Mouse (Mus musculus) hindbrain, embryonic 16.5 days (tissue): Measurements from ENCODE around the gene Hoxa13. TPM values are rescaled to one million over a fixed set of nuclear protein-coding genes. Genes with fewer than 3 reads are reported as not detected.

Source experiments
- ATAC-seq: fragments of 200-750 bp; cut with Nextera tagmentation; 2 replicates; pipeline ENCODE4 v1.8.0; 2017; ENCODE audit warnings: moderate TSS enrichment, moderate library complexity
- H3K27ac ChIP-seq: fragments of 300-500 bp; sonication (generic); 2 replicates; pipeline ENCODE4 v1.5.1; 2014; ENCODE audit warnings: low read depth, mild to moderate bottlenecking, control low read depth, low read length, moderate library complexity
- H3K27me3 ChIP-seq: fragments of 300-500 bp; sonication (generic); replicated peaks from 2 replicates; pipeline ENCODE4 v1.6.1; 2014; ENCODE audit warnings: low read length; ENCODE audit not compliant: control insufficient read depth, insufficient read depth
- H3K36me3 ChIP-seq: fragments of 300-500 bp; sonication (generic); 2 replicates; pipeline ENCODE4 v1.6.1; 2014; ENCODE audit warnings: mild to moderate bottlenecking, low read length, moderate library complexity, mixed read lengths; ENCODE audit not compliant: control insufficient read depth, insufficient read depth
- H3K4me1 ChIP-seq: fragments of 300-500 bp; sonication (generic); 2 replicates; pipeline ENCODE4 v1.6.1; 2014; ENCODE audit warnings: low read depth, low read length; ENCODE audit not compliant: control insufficient read depth, insufficient read depth
- H3K4me2 ChIP-seq: fragments of 300-500 bp; sonication (generic); 2 replicates; pipeline ENCODE4 v1.6.1; 2014; ENCODE audit warnings: mild to moderate bottlenecking, low read length, control low read depth, moderate library complexity
- H3K4me3 ChIP-seq: fragments of 300-500 bp; sonication (generic); 2 replicates; pipeline ENCODE4 v1.5.1; 2014; ENCODE audit warnings: mild to moderate bottlenecking, low read length, control low read depth, moderate library complexity
- H3K9ac ChIP-seq: fragments of 300-500 bp; sonication (generic); 2 replicates; pipeline ENCODE4 v1.6.1; 2014; ENCODE audit warnings: low read depth, mild to moderate bottlenecking, control low read depth, low read length, moderate library complexity
- H3K9me3 ChIP-seq: fragments of 300-500 bp; sonication (generic); 2 replicates; pipeline ENCODE4 v1.6.1; 2014; ENCODE audit warnings: mild to moderate bottlenecking, low read length, moderate library complexity; ENCODE audit not compliant: control insufficient read depth
- WGBS: fragments of 180-500 bp; shearing (Covaris S2); extraction: QIAGEN DNeasy Blood & Tissue Kit; methylation state at CpG from one replicate; pipeline ENCODE4 v1.1.7; 2014; 5-methylcytosine and 5-hydroxymethylcytosine counted together
- polyA plus RNA-seq: library from polyadenylated mRNA; unstranded; fragments of >200 nt; fragmentation: Nextera tagmentation; extraction: Ambion mirVana; gene quantifications from 2 replicates; pipeline ENCODE4 v1.2.1, GENCODE M21; 2015

Gene Hoxa13
- polyA plus RNA-seq, 1 experiment from 2014 or later, result not detected

- no peaks in the 10 kb centered on the region for H3K9me3 ChIP-seq
- 4% methylated on average over 21 of the region's 21 CpGs for WGBS
- peak overlapping the region; percentile 92 for H3K4me2 ChIP-seq
- H3K9ac ChIP-seq, result no peak overlapping the region
- H3K4me1 ChIP-seq, result peaks cover 7% of the 10 kb centered on the region
- peak overlapping the region; percentile 50; the same call in 1 of the 2 replicates for H3K4me3 ChIP-seq
- no peak for ATAC-seq
- H3K27me3 ChIP-seq, result peaks cover 61% of the 10 kb centered on the region
- no peaks in the 10 kb centered on the region for H3K36me3 ChIP-seq
- no peak overlapping the region for H3K27ac ChIP-seq
Observed at GRCm38 (mm10) chr6:52221993-52222685, 38.5 kb downstream of the Hoxa13 start.

GRCm38 (mm10) chr6:52221337-52221992 lies 39.2 kb downstream of the Hoxa13 start, which contains the start of gene Hoxa7:
TSS of gene Hoxa7 (minus strand) at chr6:52221854.
- Histone ChIP-seq H3K36me3 (no peaks in the 10 kb centered on the region), H3K9ac (peak within 1 kb of the TSS; percentile 66), H3K4me2 (peak within 1 kb of the TSS; percentile 92), H3K4me1 (peaks cover 7% of the 10 kb centered on the region), H3K27me3 (peaks cover 58% of the 10 kb centered on the region), H3K4me3 (peak within 1 kb of the TSS; percentile 50), H3K27ac (no peak within 1 kb of the TSS), H3K9me3 (no peaks in the 10 kb centered on the region)
- ATAC-seq, result peak; percentile 71
- under 1% methylated on average over 46 of the region's 46 CpGs for WGBS

- peak overlapping the region; percentile 50 for H3K4me3 ChIP-seq
- WGBS, result 8% methylated on average over 12 of the region's 12 CpGs
- no peaks in the 10 kb centered on the region for H3K9me3 ChIP-seq
- H3K9ac ChIP-seq, result no peak overlapping the region; the same call in 1 of the 2 replicates
- H3K27me3 ChIP-seq, result peaks cover 61% of the 10 kb centered on the region
- H3K36me3 ChIP-seq, result no peaks in the 10 kb centered on the region
- H3K4me2 ChIP-seq, result peak overlapping the region; percentile 92
- no peak overlapping the region for H3K27ac ChIP-seq
- no peak for ATAC-seq
- H3K4me1 ChIP-seq, result peaks cover 7% of the 10 kb centered on the region
Observed at GRCm38 (mm10) chr6:52220865-52221310, 39.8 kb downstream of the Hoxa13 start.

GRCm38 (mm10) chr6:52220003-52220864 lies 40.4 kb downstream of the Hoxa13 start:
- H3K4me2 ChIP-seq, result no peak overlapping the region
- peaks cover 7% of the 10 kb centered on the region for H3K4me1 ChIP-seq
- H3K4me3 ChIP-seq, result no peak overlapping the region
- no peak for ATAC-seq
- H3K9me3 ChIP-seq, result no peaks in the 10 kb centered on the region
- no peaks in the 10 kb centered on the region for H3K36me3 ChIP-seq
- H3K27me3 ChIP-seq, result peaks cover 61% of the 10 kb centered on the region
- 14% methylated on average over 32 of the region's 32 CpGs for WGBS
- no peak overlapping the region for H3K9ac ChIP-seq
- H3K27ac ChIP-seq, result no peak overlapping the region

DNA sequence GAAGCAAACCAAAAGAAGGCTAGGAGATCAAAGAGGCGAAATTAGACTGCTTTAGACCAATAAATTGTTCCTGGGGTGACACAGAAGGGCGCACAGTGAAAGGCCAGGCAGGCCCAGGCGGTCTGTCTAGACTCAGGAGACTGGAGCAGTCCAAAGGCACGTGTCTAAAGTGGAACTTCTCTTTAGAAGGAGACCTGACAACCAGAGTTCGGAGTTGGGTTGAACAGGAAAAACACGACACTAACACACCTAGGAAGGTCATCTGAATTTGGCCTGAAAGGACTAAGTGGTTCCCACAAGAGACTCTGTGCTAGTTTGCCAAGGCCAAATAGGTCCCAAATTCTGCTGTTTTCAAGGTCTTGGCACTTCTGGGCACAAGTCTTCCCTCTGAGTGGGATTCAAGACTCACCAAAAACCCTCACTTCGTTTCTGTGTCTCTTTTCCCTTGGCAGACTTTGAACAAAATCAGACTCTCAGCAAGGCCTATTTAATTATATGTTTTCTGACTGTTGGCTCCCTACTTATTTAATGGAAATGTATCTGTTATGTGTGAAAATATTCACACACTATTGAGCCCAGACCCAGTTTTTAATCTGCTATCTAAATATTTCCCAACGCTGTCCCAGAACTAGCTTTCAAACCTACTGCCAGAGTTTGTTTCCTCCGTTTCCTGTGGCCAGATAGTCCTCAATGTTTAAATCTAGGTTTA lies 41.3 kb downstream of the Hoxa13 start:
- Histone ChIP-seq H3K36me3 (no peaks in the 10 kb centered on the region), H3K9me3 (no peaks in the 10 kb centered on the region), H3K4me1 (peaks cover 7% of the 10 kb centered on the region), H3K27ac (no peak overlapping the region), H3K9ac (no peak overlapping the region), H3K4me2 (no peak overlapping the region), H3K4me3 (no peak overlapping the region), H3K27me3 (peaks cover 64% of the 10 kb centered on the region)
- no peak for ATAC-seq
- WGBS, result 22% methylated on average over 9 of the region's 9 CpGs

- ATAC-seq, result no peak
- Histone ChIP-seq H3K4me3 (no peak overlapping the region), H3K9me3 (no peaks in the 10 kb centered on the region), H3K4me1 (peaks cover 7% of the 10 kb centered on the region), H3K36me3 (no peaks in the 10 kb centered on the region), H3K4me2 (no peak overlapping the region), H3K27ac (no peak overlapping the region), H3K9ac (no peak overlapping the region), H3K27me3 (peaks cover 70% of the 10 kb centered on the region)
- WGBS, result 11% methylated on average over 14 of the region's 14 CpGs
Observed at GRCm38 (mm10) chr6:52218643-52219215, 42.0 kb downstream of the Hoxa13 start.

DNA sequence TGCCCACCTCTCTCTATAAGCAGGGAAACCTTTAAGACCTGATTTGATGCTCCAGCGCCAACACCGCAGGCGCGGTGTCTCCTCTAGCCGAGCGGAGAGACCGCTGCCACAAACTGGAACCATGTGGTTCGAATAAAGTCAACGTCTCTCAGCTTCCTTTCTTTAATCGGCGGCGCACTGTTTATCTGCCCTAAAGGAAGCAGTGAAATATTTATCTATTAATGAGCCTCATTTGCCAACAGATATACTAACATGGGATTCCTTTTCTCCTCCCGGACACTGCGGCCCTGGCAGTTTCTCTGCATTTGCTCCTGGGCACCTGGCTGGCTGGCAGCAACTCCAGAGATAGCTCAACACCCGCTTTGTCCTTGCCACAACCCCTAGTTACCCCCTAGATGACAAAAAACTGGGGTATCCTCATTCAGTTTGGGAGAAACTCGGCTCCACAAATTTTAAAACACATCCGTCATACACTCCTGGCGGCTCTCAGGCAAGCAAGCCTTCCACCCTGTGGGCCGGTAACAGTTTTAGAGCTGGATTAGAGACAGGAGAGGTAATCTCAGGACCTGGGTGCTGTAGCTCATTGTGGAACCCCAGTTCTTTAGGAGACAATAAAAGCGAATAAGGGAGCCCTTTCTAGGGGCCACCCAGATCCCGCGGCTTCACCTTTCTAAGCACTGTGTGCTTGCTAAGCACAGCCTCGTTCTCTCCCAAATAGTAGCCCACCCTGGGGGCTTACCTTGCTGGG lies 42.6 kb downstream of the Hoxa13 start:
- H3K9ac ChIP-seq, result no peak overlapping the region

GRCm38 (mm10) chr6:52217459-52217768 lies 43.3 kb downstream of the Hoxa13 start:
- Histone ChIP-seq H3K4me1 (peaks cover 7% of the 10 kb centered on the region), H3K9me3 (no peaks in the 10 kb centered on the region), H3K36me3 (no peaks in the 10 kb centered on the region), H3K4me2 (peak overlapping the region; percentile 43), H3K9ac (no peak overlapping the region), H3K4me3 (peak overlapping the region; percentile 33), H3K27ac (no peak overlapping the region), H3K27me3 (peaks cover 69% of the 10 kb centered on the region)
- 2% methylated on average over 21 of the region's 25 CpGs for WGBS
- ATAC-seq, result peak; percentile 56; the same call in 1 of the 2 replicates

More for the DNA sequence above, 42.6 kb downstream of the Hoxa13 start:
- H3K36me3 ChIP-seq, result no peaks in the 10 kb centered on the region
- H3K27me3 ChIP-seq, result peaks cover 69% of the 10 kb centered on the region
- H3K9me3 ChIP-seq, result no peaks in the 10 kb centered on the region
- H3K27ac ChIP-seq, result no peak overlapping the region
- H3K4me2 ChIP-seq, result peak overlapping the region; percentile 43
- WGBS, result 7% methylated on average over 23 of the region's 23 CpGs
- no peak for ATAC-seq
- H3K4me3 ChIP-seq, result no peak overlapping the region; the same call in 1 of the 2 replicates
- peaks cover 7% of the 10 kb centered on the region for H3K4me1 ChIP-seq
